Mouse (Mus musculus): ENCODE measurements around the gene Agap1.

Gene Agap1

GRCm38 (mm10) chr1:89700166-89700565, 245.6 kb downstream of the Agap1 start:
- no peak for ATAC-seq (ENCODE audit: insufficient number of reproducible peaks, low FRiP score, low TSS enrichment)

- ATAC-seq (ENCODE audit: insufficient number of reproducible peaks, low FRiP score, low TSS enrichment), result no peak
Measured at GRCm38 (mm10) chr1:89701162-89701730, 246.6 kb downstream of the Agap1 start.

- no peak for ATAC-seq (ENCODE audit: insufficient number of reproducible peaks, low FRiP score, low TSS enrichment)
Measured at GRCm38 (mm10) chr1:89703294-89703693, 248.7 kb downstream of the Agap1 start.

DNA sequence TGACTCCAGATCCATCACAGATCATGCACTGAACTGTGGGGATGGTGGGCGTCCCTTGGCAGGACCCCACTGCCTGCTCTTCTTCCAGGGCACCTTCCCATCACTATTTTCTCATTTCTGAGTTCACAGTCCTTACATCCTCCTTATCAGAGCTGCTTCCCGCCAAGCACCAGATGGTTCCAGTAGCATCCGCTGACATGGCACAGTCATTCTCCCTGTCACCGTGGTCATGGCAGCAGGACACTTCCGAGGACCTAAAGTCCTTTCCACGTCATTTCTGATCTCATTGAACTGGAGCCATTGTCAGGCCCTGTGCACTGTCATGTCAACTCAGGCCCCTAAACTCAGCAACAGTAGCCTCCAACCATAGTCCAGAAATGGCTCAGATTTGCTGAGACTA, 251.1 kb downstream of the Agap1 start:
- peak; percentile 36; the same call in 1 of the 2 replicates for ATAC-seq (ENCODE audit: insufficient number of reproducible peaks, low FRiP score, low TSS enrichment)

- no peak for ATAC-seq (ENCODE audit: insufficient number of reproducible peaks, low FRiP score, low TSS enrichment)
Measured at GRCm38 (mm10) chr1:89706862-89707261, 252.3 kb downstream of the Agap1 start.

DNA sequence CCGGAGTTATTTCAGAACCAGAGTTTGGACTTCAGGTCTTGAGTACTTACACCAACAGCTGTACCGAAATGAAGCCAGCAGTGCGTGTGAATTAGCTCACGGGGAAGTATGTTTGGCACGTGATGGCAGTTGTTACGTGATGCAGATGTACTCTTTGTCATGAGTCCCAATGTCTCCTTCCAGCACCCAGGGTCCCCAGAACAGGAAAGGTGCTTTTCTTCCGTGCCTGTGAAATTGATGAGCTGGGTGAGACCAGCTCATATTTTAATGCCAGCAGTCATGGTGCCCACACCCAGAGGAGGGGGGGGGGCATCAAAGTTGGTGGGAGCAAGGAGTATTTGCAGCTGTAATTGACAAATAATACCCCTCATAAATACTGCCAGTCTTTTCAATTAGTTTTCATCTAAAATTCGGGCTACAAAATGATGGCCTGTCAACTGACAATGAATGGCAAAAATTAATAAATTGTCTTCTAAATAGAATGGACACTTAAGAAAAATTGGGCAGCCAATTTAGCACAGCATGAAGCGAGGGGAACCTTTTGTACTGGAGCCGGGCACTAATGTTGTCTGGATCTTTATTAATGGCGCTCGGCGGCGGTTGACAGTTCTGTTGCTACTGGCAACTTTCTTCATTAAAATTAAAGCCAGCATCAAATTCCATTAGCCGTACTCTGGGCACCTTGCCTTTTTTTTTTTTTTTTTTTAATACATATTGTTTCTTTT, 253.3 kb downstream of the Agap1 start:
- ATAC-seq (ENCODE audit: insufficient number of reproducible peaks, low FRiP score, low TSS enrichment), result no peak

DNA sequence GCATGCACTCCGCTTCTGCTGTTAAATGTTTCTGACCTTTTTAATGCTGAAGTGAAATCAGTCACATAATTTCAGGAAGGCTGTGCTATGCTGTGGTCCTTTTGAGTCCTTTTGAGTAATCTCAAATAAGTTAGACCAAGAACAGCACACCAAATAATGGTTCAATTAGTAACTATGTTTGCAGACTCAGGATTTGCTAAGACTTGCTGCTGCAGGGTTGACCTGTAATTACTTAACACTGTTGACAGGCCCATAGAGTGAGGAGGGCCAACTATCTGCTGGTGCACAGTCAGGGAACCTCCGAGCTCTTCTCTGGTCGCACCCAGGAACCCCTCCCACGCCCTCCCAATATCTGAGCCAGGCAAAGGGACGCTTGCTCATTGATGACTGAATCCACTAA, 255.2 kb downstream of the Agap1 start:
- no peak for ATAC-seq (ENCODE audit: insufficient number of reproducible peaks, low FRiP score, low TSS enrichment)

DNA sequence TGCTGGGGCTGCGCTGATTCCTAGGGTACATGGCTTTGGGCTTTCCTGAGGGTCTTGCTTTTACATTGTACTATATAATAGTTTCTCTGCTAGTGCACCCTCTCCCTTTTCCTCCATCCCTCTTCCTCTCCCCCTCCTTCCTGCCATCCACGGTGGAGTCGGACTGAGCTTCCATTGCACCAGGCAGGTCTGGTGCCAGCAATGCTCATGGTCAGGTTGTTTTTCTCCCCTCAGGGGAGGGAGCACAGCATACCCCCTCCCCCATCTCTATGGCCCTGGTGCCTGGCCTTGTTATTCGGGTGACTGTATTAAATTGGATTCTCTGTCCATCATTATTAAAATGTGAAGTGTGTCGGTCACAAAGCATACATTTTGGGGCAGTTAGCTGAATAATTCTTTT, 259.1 kb downstream of the Agap1 start:
- ATAC-seq (ENCODE audit: insufficient number of reproducible peaks, low FRiP score, low TSS enrichment), result no peak

- no peak for ATAC-seq (ENCODE audit: insufficient number of reproducible peaks, low FRiP score, low TSS enrichment)
Measured at GRCm38 (mm10) chr1:89714165-89714980, 259.8 kb downstream of the Agap1 start.

DNA sequence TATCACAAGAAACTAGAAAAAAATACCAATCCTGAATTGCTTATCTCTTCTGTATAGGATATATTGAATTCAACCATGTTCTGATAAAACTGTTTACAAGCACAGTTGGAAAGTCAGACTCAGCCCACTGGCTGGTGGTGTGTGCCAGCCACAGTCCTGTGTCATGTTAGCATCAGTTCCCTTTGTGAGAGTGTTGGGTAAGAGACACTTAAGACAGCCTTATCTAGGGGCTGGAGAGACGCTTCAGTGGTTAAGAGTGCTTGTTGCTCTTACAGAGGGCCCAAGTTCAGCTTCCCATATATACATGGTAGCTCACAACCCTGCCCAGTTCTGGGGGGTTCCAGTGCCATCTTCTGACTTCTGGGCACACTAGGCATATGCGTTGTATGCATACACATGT, 261.6 kb downstream of the Agap1 start:
- no peak for ATAC-seq (ENCODE audit: insufficient number of reproducible peaks, low FRiP score, low TSS enrichment)

DNA sequence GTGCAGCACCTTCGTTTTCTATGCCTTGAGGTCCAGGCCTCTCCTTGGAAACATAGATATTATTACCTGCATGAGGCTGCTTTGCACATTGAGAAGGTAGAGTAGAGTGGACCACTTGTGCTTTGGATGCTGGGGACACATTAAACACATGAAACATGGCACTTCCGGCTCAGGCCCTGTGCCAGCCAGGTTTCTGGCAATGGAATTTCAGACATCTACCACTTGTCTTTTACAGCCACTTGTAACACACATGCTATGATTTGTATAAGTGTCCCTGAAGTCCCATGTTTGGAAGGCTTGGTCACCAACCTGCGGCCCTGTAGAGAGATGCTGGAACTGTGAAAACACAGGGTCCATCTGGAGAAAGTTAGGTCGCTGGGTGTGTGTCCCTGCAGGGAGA, 262.5 kb downstream of the Agap1 start:
- ATAC-seq (ENCODE audit: insufficient number of reproducible peaks, low FRiP score, low TSS enrichment), result no peak

- no peak for ATAC-seq (ENCODE audit: insufficient number of reproducible peaks, low FRiP score, low TSS enrichment)
Measured at GRCm38 (mm10) chr1:89718782-89719403, 264.3 kb downstream of the Agap1 start.

GRCm38 (mm10) chr1:89724141-89724540, 269.5 kb downstream of the Agap1 start:
- no peak for ATAC-seq (ENCODE audit: insufficient number of reproducible peaks, low FRiP score, low TSS enrichment)

- ATAC-seq (ENCODE audit: insufficient number of reproducible peaks, low FRiP score, low TSS enrichment), result no peak
Measured at GRCm38 (mm10) chr1:89724555-89724954, 269.9 kb downstream of the Agap1 start.

DNA sequence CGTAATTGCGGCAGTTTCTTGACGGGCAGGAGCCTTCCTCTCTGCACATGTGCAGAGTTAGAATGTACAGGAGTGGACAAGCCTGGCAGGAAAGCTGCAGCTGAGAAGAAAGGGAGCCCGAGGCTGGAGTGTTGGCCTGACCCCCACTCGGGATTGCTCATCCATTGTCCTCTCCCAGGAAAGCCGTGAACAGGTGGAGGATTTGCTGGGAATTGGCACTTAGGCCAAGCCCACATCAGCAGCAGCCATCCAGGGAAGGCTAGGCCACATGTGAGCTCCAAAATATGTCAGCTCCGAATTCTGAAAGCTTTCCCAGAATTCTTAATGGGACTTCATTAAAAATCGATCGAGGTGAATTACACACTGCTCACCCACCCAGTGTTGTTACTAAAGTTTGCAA, 270.4 kb downstream of the Agap1 start:
- ATAC-seq (ENCODE audit: insufficient number of reproducible peaks, low FRiP score, low TSS enrichment), result no peak

DNA sequence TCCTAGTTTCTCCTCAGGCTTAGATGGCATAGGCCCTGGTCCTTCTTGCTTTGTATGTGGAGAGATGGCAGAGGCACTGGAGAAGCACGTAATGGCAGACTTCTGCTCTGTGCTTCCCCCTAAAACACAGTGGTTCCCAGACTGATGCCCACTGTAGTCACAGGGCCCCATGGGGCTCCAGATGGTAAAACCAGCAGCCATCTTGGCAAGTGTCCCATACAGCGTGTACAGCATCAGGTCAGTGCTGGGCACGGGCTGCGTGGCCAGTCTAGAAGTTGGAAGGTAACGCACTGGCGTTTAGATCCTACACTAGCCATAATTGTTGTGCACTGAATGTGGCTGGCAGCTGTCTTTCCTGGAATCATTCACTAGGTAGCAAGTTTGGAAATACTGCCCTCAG, 273.9 kb downstream of the Agap1 start:
- no peak for ATAC-seq (ENCODE audit: insufficient number of reproducible peaks, low FRiP score, low TSS enrichment)

DNA sequence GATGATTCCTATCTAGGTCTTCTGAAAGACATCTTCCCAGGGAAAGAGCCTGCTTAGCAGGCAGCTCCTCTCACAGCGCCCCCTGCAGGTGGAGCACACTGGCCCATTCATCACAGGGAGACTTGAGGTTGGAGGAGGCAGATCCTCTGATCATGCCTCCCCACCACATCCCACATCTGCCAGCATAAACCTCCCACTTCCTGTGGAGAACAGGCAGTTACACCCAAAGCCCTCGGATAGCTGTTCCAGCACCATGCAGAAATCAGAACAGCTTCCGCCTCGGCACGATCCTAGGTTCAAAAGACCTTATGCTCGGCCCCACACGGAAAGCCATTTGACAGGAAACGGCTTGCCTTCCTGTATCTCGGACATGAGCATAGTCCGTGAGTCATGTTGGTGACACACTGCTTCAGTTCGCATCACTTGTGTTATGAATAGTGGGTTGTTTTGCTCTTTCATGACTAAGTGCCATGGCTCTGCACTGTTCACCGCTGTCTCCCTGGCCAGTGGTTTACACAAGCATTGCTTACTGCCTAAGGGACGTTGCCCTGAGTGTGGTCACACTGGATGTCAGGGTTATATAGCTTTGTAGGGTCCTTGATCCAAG, 276.1 kb downstream of the Agap1 start:
- no peak for ATAC-seq (ENCODE audit: insufficient number of reproducible peaks, low FRiP score, low TSS enrichment)

GRCm38 (mm10) chr1:89734368-89734767, 279.8 kb downstream of the Agap1 start:
- ATAC-seq (ENCODE audit: insufficient number of reproducible peaks, low FRiP score, low TSS enrichment), result no peak

DNA sequence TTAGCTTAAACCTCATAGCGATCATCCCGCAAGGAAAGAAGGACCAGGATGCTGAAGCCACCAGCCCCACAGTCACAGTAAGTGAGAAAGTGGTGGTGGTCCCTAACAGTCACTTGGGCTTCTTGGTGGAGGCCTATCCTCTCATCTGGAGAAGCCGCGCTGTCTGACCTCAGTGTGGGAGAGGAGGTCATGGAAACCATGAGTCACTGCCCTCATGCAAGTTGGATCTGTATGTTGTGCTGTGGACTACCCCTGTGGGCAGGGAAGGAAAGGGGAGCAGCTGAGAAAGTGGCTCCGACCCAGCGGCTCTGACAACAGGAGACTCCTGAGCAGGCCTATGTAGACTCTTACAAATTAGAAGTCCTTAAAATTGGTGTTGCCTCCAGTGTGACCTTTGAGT, 280.5 kb downstream of the Agap1 start:
- no peak for ATAC-seq (ENCODE audit: insufficient number of reproducible peaks, low FRiP score, low TSS enrichment)

DNA sequence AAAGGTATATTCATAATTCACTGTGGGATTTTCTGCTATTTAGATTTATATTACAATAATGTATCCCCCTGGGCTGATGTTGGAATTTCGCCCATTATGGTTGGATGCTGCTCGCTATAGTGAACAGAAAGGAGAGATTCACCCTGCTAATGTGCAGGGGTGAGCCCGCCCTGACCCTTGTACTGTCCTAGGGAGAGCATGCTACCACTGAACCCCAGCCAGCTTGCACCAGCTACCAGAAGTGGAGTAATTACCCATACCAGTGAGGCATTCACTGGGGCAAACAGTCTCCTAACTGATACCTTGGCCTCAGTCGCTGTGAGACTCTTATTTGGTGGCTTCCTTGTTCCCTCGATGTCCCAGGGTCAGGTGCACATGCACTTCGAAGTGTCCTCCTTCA, 281.4 kb downstream of the Agap1 start:
- no peak for ATAC-seq (ENCODE audit: insufficient number of reproducible peaks, low FRiP score, low TSS enrichment)

All from cerebellum, adult (tissue).